Mouse (Mus musculus) lung, adult 2 months (tissue): ENCODE results near the gene Spast.

Experiments
- CTCF ChIP-seq: fragments of 200-500 bp; IDR thresholded peaks from 2 replicates; pipeline ENCODE4 v1.5.1; 2011; ENCODE audit warnings: mild to moderate bottlenecking, low read length, control low read depth; ENCODE audit not compliant: insufficient read depth
- POLR2A ChIP-seq: fragments of 200-500 bp; IDR thresholded peaks from 2 replicates; pipeline ENCODE4 v1.6.1; 2011; ENCODE audit warnings: low read depth, mild to moderate bottlenecking, control low read depth, low read length, borderline replicate concordance; ENCODE audit errors: extremely low read depth

- TF ChIP-seq POLR2A (no peak), CTCF (no peak)
These were observed 44.9 kb upstream of the Spast start for GRCm38 (mm10) chr17:74293687-74294425.
